Mouse (Mus musculus) liver, postnatal 0 days (tissue): ENCODE results near the gene Vps51.

Experiments used
- CTCF ChIP-seq: sonication (generic); IDR thresholded peaks from 2 replicates; pipeline ENCODE4 v1.5.1; 2016; ENCODE audit warnings: antibody characterized with exemption, low read depth
- EP300 ChIP-seq: IDR thresholded peaks from 2 replicates; pipeline ENCODE4 v1.6.1; 2016; ENCODE audit warnings: antibody characterized with exemption, low read depth, mild to moderate bottlenecking

DNA sequence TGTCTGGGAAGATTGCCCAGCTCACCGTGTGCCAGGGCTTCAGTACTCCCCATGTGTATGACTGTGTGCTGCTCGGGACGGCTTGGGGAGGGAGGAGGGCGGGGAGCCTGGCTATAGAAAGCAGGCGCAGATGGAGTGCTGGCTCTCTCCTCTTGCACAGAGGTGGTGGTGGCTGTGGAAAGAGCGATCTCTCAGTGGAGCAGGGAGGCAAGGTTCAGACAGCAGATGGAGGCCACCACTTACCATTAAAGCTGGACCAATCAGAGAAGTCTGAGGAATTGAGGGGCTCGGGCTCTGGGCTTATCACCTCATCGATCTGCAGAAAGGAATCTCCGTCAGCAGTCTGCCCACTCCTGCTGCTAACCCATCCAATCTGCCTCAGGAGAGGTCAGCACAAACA is 5.1 kb upstream of the Vps51 start, which contains the start of gene Gm28374:
- no peak for TF ChIP-seq CTCF
- no peak for TF ChIP-seq EP300
